Mouse (Mus musculus): Measurements from ENCODE around the gene Sult2a2.
"Not testable (repeated sequence)": the region's sequence is repeated elsewhere in the genome, so short reads cannot be mapped to it uniquely, and the experiment has no call there.

Sult2a2 gene

DNA sequence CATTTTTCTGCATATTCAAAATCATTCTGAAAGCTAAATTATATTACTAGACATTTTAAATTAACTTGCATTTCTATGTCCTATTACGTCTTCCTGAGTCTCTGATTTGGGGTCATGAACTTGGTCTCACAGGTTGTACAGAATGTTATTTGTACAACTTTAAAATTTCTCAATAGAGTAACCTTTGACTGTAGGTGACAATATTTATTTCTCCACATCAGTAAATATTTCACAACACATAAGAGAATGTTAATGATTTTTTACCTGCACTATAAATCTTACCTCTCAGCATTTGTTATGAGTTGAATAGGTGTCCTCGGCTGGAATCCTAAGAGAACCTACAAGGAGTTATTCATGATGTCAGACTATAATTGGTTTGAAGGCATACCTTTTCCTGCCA, at the start of gene Sult2a2:
Sult2a2 (plus strand) TSS at position 301 of the 400 bp plus-strand sequence.
- DNase-seq (ENCODE audit: low read depth): not testable (repeated sequence)

DNA sequence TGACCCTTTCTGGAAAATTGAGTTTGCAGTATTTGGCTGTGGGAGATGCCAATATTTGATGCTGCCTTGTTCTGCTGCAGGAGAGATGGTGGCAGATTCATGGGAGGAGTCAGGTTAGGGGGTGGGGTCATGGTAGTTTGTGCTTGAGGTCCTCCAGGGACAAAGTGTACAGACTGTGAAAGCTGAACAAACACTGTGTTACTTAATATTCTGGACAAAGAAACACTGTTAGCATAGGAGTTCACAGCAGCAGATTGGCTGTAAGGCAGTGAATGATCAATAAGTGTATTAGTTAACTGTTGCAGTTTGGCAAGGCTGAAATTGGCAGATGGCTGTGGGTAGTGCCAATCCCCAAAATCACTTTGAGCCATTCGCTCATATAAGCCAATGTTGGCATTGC, 80.6 kb downstream of the Sult2a2 start:
- DNase-seq (ENCODE audit: low read depth): no peak

All from 416B (cell line).